Mouse (Mus musculus): Measurements from ENCODE around the gene Gper1. TPM values are rescaled to one million over a fixed set of nuclear protein-coding genes. Genes with fewer than 3 reads are reported as not detected.

The Gper1 gene
- polyA plus RNA-seq, 1 experiment from 2014 or later = 1.1 TPM

- H3K27ac ChIP-seq (ENCODE audit: low read length) = no peak overlapping the region
- no peaks in the 10 kb centered on the region for H3K9me3 ChIP-seq (ENCODE audit: control insufficient read depth, low read length)
- H3K4me1 ChIP-seq (ENCODE audit: control insufficient read depth, insufficient read depth, low read length) = peaks cover 6% of the 10 kb centered on the region
- no peaks in the 10 kb centered on the region for H3K36me3 ChIP-seq (ENCODE audit: control insufficient read depth, insufficient read depth, low read length)
- no peak overlapping the region for H3K4me3 ChIP-seq (ENCODE audit: low read length)
- H3K4me2 ChIP-seq (ENCODE audit: low read depth, low read length) = no peak overlapping the region
- 41% methylated on average over 5 of the region's 5 CpGs for WGBS
- peak; percentile 77 for ATAC-seq
- no peaks in the 10 kb centered on the region for H3K27me3 ChIP-seq (replicated peaks; ENCODE audit: control insufficient read depth, insufficient read depth, low read length)
- H3K9ac ChIP-seq (ENCODE audit: low read depth, low read length) = no peak overlapping the region
Measured at GRCm38 (mm10) chr5:139397959-139398753, 24.8 kb upstream of the Gper1 start.

DNA sequence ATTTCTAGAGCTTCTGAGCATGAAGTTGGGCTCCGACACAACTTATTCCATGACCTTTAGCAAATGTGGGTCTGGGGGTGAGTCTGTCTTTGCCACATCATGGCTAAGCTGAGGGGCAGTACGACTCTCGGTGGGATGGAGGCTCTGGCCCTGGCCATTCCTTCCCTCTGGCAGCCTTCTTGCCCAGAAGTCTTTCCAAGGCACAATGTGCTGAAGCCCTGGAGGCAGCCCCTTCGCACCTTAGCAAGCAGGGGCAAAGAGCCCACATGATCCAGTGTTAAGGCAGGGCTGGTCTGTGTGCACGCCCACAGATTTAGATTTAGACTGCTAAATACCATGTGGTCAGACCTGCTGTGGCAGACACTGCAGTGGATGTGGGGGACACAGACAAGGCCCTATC is 24.2 kb upstream of the Gper1 start:
- Histone ChIP-seq H3K9ac (ENCODE audit: low read depth, low read length) (no peak overlapping the region), H3K27me3 (replicated peaks; ENCODE audit: control insufficient read depth, insufficient read depth, low read length) (no peaks in the 10 kb centered on the region), H3K27ac (ENCODE audit: low read length) (no peak overlapping the region), H3K9me3 (ENCODE audit: control insufficient read depth, low read length) (no peaks in the 10 kb centered on the region), H3K4me1 (ENCODE audit: control insufficient read depth, insufficient read depth, low read length) (peaks cover 6% of the 10 kb centered on the region), H3K4me3 (ENCODE audit: low read length) (no peak overlapping the region), H3K4me2 (ENCODE audit: low read depth, low read length) (no peak overlapping the region), H3K36me3 (ENCODE audit: control insufficient read depth, insufficient read depth, low read length) (no peaks in the 10 kb centered on the region)
- ATAC-seq = no peak
- 86% methylated on average over 5 of the region's 5 CpGs for WGBS

DNA sequence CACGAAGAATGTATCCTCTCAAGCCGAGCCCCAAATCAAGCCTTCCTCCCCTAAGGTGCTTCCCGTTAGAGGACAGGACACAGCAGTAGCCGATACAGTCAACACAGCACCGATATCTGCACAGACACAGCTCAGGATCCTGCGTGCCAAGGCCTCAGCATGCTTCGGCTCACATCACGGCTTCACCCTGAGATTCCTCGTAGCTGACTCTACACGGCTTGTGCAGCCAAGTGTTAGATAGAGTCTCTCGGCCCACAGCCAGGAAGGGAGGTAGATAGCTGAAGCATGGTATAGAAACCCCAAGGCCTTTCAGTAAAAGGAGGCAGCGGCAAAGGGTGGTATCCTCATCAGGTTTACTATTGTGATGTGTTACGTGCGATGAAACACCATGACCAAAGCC is 23.0 kb upstream of the Gper1 start:
- no peaks in the 10 kb centered on the region for H3K9me3 ChIP-seq (ENCODE audit: control insufficient read depth, low read length)
- H3K27me3 ChIP-seq (replicated peaks; ENCODE audit: control insufficient read depth, insufficient read depth, low read length) = no peaks in the 10 kb centered on the region
- 83% methylated on average over 14 of the region's 14 CpGs for WGBS
- no peak overlapping the region for H3K4me3 ChIP-seq (ENCODE audit: low read length)
- no peak for ATAC-seq
- no peak overlapping the region for H3K4me2 ChIP-seq (ENCODE audit: low read depth, low read length)
- H3K36me3 ChIP-seq (ENCODE audit: control insufficient read depth, insufficient read depth, low read length) = no peaks in the 10 kb centered on the region
- no peak overlapping the region for H3K9ac ChIP-seq (ENCODE audit: low read depth, low read length)
- no peak overlapping the region for H3K27ac ChIP-seq (ENCODE audit: low read length)
- peaks cover 6% of the 10 kb centered on the region for H3K4me1 ChIP-seq (ENCODE audit: control insufficient read depth, insufficient read depth, low read length)

DNA sequence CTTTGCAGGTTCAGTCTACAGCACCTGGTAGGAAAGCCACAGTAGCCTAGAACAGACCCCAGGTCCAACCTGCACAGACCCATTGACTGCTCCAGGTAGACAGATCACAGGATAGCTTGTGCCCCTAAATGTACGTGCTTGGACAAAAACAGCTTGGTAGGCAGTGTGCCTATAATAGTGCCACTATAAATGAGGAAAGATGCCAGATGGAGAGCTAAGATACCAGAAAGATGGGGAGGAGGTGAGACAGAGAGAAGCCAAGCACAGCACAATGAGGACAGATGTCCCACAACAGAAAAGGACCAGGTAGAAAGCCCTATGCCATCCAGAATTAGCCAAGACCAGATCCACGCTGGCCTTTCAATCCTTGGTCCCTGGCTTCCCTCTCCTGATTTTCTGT is 20.8 kb upstream of the Gper1 start:
- H3K4me3 ChIP-seq (ENCODE audit: low read length) = no peak overlapping the region
- H3K4me1 ChIP-seq (ENCODE audit: control insufficient read depth, insufficient read depth, low read length) = peaks cover 9% of the 10 kb centered on the region
- no peaks in the 10 kb centered on the region for H3K9me3 ChIP-seq (ENCODE audit: control insufficient read depth, low read length)
- no peak overlapping the region for H3K4me2 ChIP-seq (ENCODE audit: low read depth, low read length)
- ATAC-seq = no peak
- 90% methylated on average over 2 of the region's 2 CpGs for WGBS
- no peak overlapping the region for H3K27ac ChIP-seq (ENCODE audit: low read length)
- no peaks in the 10 kb centered on the region for H3K36me3 ChIP-seq (ENCODE audit: control insufficient read depth, insufficient read depth, low read length)
- H3K9ac ChIP-seq (ENCODE audit: low read depth, low read length) = no peak overlapping the region
- H3K27me3 ChIP-seq (replicated peaks; ENCODE audit: control insufficient read depth, insufficient read depth, low read length) = no peaks in the 10 kb centered on the region

- WGBS = 92% methylated on average over 8 of the region's 8 CpGs
- H3K27me3 ChIP-seq (replicated peaks; ENCODE audit: control insufficient read depth, insufficient read depth, low read length) = no peaks in the 10 kb centered on the region
- H3K9me3 ChIP-seq (ENCODE audit: control insufficient read depth, low read length) = no peaks in the 10 kb centered on the region
- no peaks in the 10 kb centered on the region for H3K36me3 ChIP-seq (ENCODE audit: control insufficient read depth, insufficient read depth, low read length)
- H3K4me1 ChIP-seq (ENCODE audit: control insufficient read depth, insufficient read depth, low read length) = peaks cover 5% of the 10 kb centered on the region
- ATAC-seq = no peak
- no peak overlapping the region for H3K4me3 ChIP-seq (ENCODE audit: low read length)
- H3K9ac ChIP-seq (ENCODE audit: low read depth, low read length) = no peak overlapping the region
- H3K27ac ChIP-seq (ENCODE audit: low read length) = no peak overlapping the region
- H3K4me2 ChIP-seq (ENCODE audit: low read depth, low read length) = no peak overlapping the region
Measured at GRCm38 (mm10) chr5:139403692-139404260, 19.2 kb upstream of the Gper1 start.

DNA sequence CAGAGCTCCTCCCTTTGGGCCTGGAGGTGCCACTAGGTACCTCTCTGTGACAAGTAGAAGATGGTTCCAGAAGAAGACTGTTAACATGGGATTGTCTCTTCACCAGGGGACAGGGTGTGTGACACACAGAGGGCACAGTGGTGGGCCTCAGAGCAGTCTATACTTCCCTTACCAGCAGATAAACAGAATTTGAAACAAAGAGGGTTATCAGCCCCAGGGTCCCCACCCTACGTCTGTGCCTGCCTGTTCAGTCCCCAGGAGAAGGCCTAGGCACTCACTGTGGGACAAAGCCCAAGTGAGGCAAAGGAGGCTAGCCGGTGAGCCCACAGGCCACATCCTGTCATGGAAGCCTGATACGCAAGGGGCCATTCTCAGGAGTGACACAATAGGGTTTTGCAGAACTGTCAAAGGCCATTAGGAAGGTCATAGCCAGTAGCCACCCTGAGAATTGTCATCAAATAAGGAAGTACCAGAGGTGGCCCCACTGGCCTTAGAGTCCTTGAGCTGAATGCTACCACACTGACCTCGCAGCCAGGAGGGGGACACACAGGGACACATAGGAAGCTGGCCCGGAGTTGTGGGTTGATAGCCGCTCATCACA is 18.1 kb upstream of the Gper1 start, which contains the start of gene C130050O18Rik:
C130050O18Rik (plus strand) TSS at position 480 of the 601 bp plus-strand sequence.
- Histone ChIP-seq H3K27ac (ENCODE audit: low read length) (no peak within 1 kb of the TSS), H3K4me1 (ENCODE audit: control insufficient read depth, insufficient read depth, low read length) (peaks cover 11% of the 10 kb centered on the region), H3K36me3 (ENCODE audit: control insufficient read depth, insufficient read depth, low read length) (no peaks in the 10 kb centered on the region), H3K4me2 (ENCODE audit: low read depth, low read length) (no peak within 1 kb of the TSS), H3K4me3 (ENCODE audit: low read length) (no peak within 1 kb of the TSS), H3K9me3 (ENCODE audit: control insufficient read depth, low read length) (no peaks in the 10 kb centered on the region), H3K9ac (ENCODE audit: low read depth, low read length) (no peak within 1 kb of the TSS), H3K27me3 (replicated peaks; ENCODE audit: control insufficient read depth, insufficient read depth, low read length) (no peaks in the 10 kb centered on the region)
- 78% methylated on average over 6 of the region's 6 CpGs for WGBS
- ATAC-seq = no peak

DNA sequence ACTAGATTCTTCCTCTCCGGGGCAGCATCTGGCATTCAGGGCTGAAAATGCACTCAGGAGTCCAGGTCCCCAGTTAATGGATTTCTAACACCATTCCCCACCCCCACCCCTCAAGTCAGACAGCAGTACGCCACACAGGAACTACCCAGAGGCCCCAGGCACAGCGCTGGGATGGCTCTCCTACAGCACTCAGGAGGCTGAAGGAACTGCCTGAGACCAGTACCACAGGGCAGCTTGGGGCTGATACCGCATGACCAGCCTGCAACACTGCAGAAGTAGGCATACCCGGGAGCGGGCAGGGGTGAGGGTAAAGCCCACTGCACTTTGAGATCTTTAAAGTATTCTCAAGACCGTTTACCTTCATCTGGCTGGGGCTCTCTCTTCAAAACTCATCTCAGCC is 17.5 kb upstream of the Gper1 start:
- ATAC-seq = no peak
- WGBS = 69% methylated on average over 7 of the region's 7 CpGs
- Histone ChIP-seq H3K4me2 (ENCODE audit: low read depth, low read length) (no peak overlapping the region), H3K9me3 (ENCODE audit: control insufficient read depth, low read length) (no peaks in the 10 kb centered on the region), H3K36me3 (ENCODE audit: control insufficient read depth, insufficient read depth, low read length) (no peaks in the 10 kb centered on the region), H3K4me3 (ENCODE audit: low read length) (no peak overlapping the region), H3K9ac (ENCODE audit: low read depth, low read length) (no peak overlapping the region), H3K27ac (ENCODE audit: low read length) (no peak overlapping the region), H3K27me3 (replicated peaks; ENCODE audit: control insufficient read depth, insufficient read depth, low read length) (no peaks in the 10 kb centered on the region), H3K4me1 (ENCODE audit: control insufficient read depth, insufficient read depth, low read length) (peaks cover 11% of the 10 kb centered on the region)

DNA sequence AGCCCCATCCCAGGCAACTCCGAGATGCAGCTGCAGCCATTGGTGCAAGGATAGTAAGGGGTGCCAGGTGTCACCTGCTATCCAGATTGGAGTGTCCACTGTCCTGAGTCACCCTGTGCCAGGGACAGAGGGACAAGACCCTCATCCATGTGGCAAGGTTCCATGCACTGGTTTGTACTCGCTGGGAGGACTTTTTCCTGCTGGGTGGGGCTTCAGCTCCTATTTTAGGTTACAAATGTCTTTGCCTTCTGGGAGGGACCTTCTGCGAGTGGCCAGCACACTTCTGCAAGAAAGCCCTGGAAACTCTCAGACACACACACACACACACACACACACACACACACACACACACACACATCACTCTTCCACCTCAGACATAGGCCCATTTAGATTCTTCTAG is 17.0 kb upstream of the Gper1 start:
- Histone ChIP-seq H3K27ac (ENCODE audit: low read length) (no peak overlapping the region), H3K9me3 (ENCODE audit: control insufficient read depth, low read length) (no peaks in the 10 kb centered on the region), H3K4me3 (ENCODE audit: low read length) (no peak overlapping the region), H3K9ac (ENCODE audit: low read depth, low read length) (no peak overlapping the region), H3K4me1 (ENCODE audit: control insufficient read depth, insufficient read depth, low read length) (peaks cover 11% of the 10 kb centered on the region), H3K27me3 (replicated peaks; ENCODE audit: control insufficient read depth, insufficient read depth, low read length) (no peaks in the 10 kb centered on the region), H3K36me3 (ENCODE audit: control insufficient read depth, insufficient read depth, low read length) (no peaks in the 10 kb centered on the region), H3K4me2 (ENCODE audit: low read depth, low read length) (no peak overlapping the region)
- no peak for ATAC-seq
- WGBS = 59% methylated on average over 3 of the region's 3 CpGs

DNA sequence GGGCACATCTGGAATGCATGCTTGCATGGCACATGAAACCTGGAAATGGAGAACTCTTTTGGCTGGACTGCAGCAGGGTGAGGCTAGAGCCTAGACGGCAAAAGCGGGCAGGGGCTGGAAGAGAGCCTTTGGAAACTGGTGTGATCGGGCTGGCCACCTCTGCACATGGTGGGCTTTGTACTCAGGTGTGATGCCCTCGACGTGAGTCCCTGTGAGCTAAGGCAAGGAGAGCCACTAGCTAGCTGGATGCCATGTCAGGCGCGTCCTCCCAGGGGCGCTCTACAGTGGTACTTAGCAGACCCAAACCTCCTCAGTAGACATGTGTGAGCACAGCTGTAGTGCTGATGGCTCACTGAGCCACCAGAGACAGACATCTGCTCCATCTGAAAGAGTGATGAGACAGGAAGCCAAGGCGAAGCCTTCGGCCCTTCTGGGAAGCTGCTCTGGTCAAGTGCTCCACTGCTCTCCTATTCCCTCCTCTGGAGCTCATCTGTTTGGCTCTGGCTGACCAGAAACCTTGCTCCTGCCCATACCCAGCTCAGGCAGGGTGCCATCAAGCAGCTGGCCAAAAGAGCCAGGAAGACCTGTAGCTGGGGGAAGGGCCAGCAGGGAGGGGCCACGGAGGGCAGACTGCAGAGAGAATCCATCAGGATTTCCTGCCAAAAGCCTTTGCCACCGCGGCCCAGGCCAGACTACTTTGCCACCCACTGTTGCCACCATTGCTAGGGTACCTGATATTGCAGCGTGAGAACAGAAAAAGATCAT is 15.6 kb upstream of the Gper1 start:
- H3K4me3 ChIP-seq (ENCODE audit: low read length) = no peak overlapping the region
- no peaks in the 10 kb centered on the region for H3K27me3 ChIP-seq (replicated peaks; ENCODE audit: control insufficient read depth, insufficient read depth, low read length)
- no peak for ATAC-seq
- H3K9me3 ChIP-seq (ENCODE audit: control insufficient read depth, low read length) = no peaks in the 10 kb centered on the region
- H3K4me1 ChIP-seq (ENCODE audit: control insufficient read depth, insufficient read depth, low read length) = peaks cover 11% of the 10 kb centered on the region
- 87% methylated on average over 14 of the region's 14 CpGs for WGBS
- no peak overlapping the region for H3K4me2 ChIP-seq (ENCODE audit: low read depth, low read length)
- no peaks in the 10 kb centered on the region for H3K36me3 ChIP-seq (ENCODE audit: control insufficient read depth, insufficient read depth, low read length)
- 0 out of 2 replicates have a peak overlapping the region, but pooled peaks have one; percentile 14 for H3K9ac ChIP-seq (ENCODE audit: low read depth, low read length)
- no peak overlapping the region; the same call in 1 of the 2 replicates for H3K27ac ChIP-seq (ENCODE audit: low read length)

Data from intestine, embryonic 16.5 days (tissue).